Comparison of ENCODE assay signal across 13 mouse cellular contexts in the genomic region with DNA sequence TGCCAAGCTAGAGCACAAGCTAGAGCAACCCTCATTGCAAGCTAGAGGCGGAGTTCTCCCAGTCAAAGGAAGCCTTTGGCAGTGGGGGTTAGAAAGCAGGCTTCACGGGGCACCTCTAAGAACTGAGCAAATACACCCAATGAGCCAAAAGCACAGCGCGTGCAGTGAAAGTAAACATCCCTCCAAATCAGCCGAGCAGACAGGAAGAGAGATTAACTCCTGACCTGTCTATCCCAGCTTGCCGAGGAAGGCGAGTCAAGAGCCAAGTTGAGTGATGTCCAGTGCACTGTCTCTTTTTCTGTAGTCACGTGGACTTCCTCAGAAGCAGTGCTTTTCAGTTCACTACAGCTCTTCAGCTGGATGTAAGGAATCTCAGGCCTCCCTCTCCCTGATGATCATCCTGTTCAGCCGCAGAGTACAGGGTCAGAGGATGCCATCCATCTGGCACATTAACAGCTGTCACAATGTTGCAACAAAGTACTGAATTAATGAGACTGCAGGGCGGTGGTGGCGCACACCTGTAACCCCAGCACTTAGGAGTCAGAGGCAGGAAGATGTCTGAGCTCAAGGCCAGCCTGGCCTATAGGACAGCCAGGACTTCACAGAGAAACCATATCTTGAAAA. TPM values are rescaled to one million over a fixed set of nuclear protein-coding genes. Genes with fewer than 3 reads are reported as not detected.
A peak's percentile ranks its signal among the peaks of the same experiment; 100 is the strongest.
DNase-seq lines count a peak whose midpoint lies in the region; ATAC-seq and TF ChIP-seq lines count a peak whose summit lies in the region.
"Had no signal": no experiment of that assay in that cellular context is flagged by ENCODE, and none has a peak within 500 bp of the region (broad histone marks: within the 10 kb centered on the region; RNA-seq: fewer than 3 reads in every experiment).

No protein-coding gene starts in this region.

- no peaks in the 10 kb centered on the region for H3K27me3 ChIP-seq in intestine, embryonic 15.5 days (replicated peaks)
- no peaks in the 10 kb centered on the region for H3K27me3 ChIP-seq in intestine, postnatal 0 days (replicated peaks; ENCODE audit: control insufficient read depth, insufficient read depth, low read length)
- no peaks in the 10 kb centered on the region for H3K27me3 ChIP-seq in kidney, embryonic 16.5 days (ENCODE audit: insufficient read depth, low read length)
- H3K27me3 ChIP-seq in liver, postnatal 0 days (ENCODE audit: insufficient read depth, low read length), result no peaks in the 10 kb centered on the region
- no peaks in the 10 kb centered on the region for H3K27me3 ChIP-seq in stomach, embryonic 15.5 days (replicated peaks)
- H3K27me3 ChIP-seq: CH12.LX; heart, embryonic 15.5 days; neural tube, embryonic 13.5 days had no signal

- WGBS in intestine, embryonic 15.5 days, result 17% methylated on average over 11 of the region's 11 CpGs
- WGBS in intestine, postnatal 0 days, result 21% methylated on average over 11 of the region's 11 CpGs
- WGBS in kidney, embryonic 16.5 days, result 14% methylated on average over 11 of the region's 11 CpGs
- WGBS in liver, postnatal 0 days (ENCODE audit: insufficient replicate concordance), result 37% methylated on average over 11 of the region's 11 CpGs
- WGBS in stomach, embryonic 15.5 days, result 11% methylated on average over 11 of the region's 11 CpGs

- no peak for TF ChIP-seq EP300 in liver, postnatal 0 days (IDR thresholded peaks at IDR 0.05; ENCODE audit: low read depth)

- peak; percentile 45; the same call in 1 of the 2 replicates for ATAC-seq in intestine, embryonic 15.5 days
- ATAC-seq in intestine, postnatal 0 days, result no peak
- peak; percentile 60 for ATAC-seq in kidney, embryonic 16.5 days (ENCODE audit: low FRiP score, low TSS enrichment)
- peak; percentile 80 for ATAC-seq in liver, postnatal 0 days
- ATAC-seq in stomach, embryonic 15.5 days (ENCODE audit: insufficient read depth, low FRiP score, low read depth), result peak; percentile 63

- no peak overlapping the region for H3K4me2 ChIP-seq in intestine, embryonic 15.5 days (replicated peaks)
- H3K4me2 ChIP-seq in intestine, postnatal 0 days (replicated peaks; ENCODE audit: low read depth), result no peak overlapping the region
- no peak overlapping the region for H3K4me2 ChIP-seq in kidney, embryonic 16.5 days (replicated peaks; ENCODE audit: low read depth, low read length)
- peak overlapping the region; percentile 13; the same call in 1 of the 2 replicates for H3K4me2 ChIP-seq in liver, postnatal 0 days (ENCODE audit: low read depth, low read length)
- H3K4me2 ChIP-seq in stomach, embryonic 15.5 days, result no peak overlapping the region
- H3K4me2 ChIP-seq: heart, embryonic 15.5 days; midbrain, embryonic 11.5 days; neural tube, embryonic 13.5 days had no signal

- no peak overlapping the region for H3K27ac ChIP-seq in intestine, embryonic 15.5 days
- no peak overlapping the region for H3K27ac ChIP-seq in intestine, postnatal 0 days (ENCODE audit: low read depth, low read length)
- H3K27ac ChIP-seq in kidney, embryonic 16.5 days (ENCODE audit: low read length), result peak overlapping the region; percentile 13; the same call in 1 of the 2 replicates
- H3K27ac ChIP-seq in liver, postnatal 0 days (ENCODE audit: low read depth), result peak overlapping the region; percentile 60
- no peak overlapping the region for H3K27ac ChIP-seq in stomach, embryonic 15.5 days
- H3K27ac ChIP-seq: heart, embryonic 15.5 days; limb, embryonic 10.5 days; neural tube, embryonic 13.5 days had no signal

- no peak for TF ChIP-seq CTCF in intestine, postnatal 0 days (IDR thresholded peaks at IDR 0.05; ENCODE audit: low read depth)
- no peak for TF ChIP-seq CTCF in liver, postnatal 0 days (IDR thresholded peaks at IDR 0.05; ENCODE audit: low read depth)

- peaks cover 4% of the 10 kb centered on the region; the same call in 1 of the 2 replicates for H3K4me1 ChIP-seq in intestine, embryonic 15.5 days (replicated peaks)
- no peaks in the 10 kb centered on the region for H3K4me1 ChIP-seq in intestine, postnatal 0 days (replicated peaks; ENCODE audit: control insufficient read depth, insufficient read depth, low read length)
- peaks cover 8% of the 10 kb centered on the region for H3K4me1 ChIP-seq in kidney, embryonic 16.5 days (ENCODE audit: insufficient read depth, low read length)
- H3K4me1 ChIP-seq in liver, postnatal 0 days (ENCODE audit: insufficient read depth), result 0 out of 2 replicates have a peak, but pooled peaks cover 8% of the 10 kb centered on the region
- peaks cover 9% of the 10 kb centered on the region; the same call in 1 of the 2 replicates for H3K4me1 ChIP-seq in stomach, embryonic 15.5 days
- H3K4me1 ChIP-seq: limb, embryonic 10.5 days had no signal

- no peak overlapping the region for H3K9ac ChIP-seq in intestine, embryonic 15.5 days
- no peak overlapping the region for H3K9ac ChIP-seq in intestine, postnatal 0 days (ENCODE audit: low read depth, low read length)
- H3K9ac ChIP-seq in kidney, embryonic 16.5 days (replicated peaks; ENCODE audit: low read length), result no peak overlapping the region
- H3K9ac ChIP-seq in liver, postnatal 0 days (replicated peaks), result no peak overlapping the region
- no peak overlapping the region for H3K9ac ChIP-seq in stomach, embryonic 15.5 days
- H3K9ac ChIP-seq: heart, embryonic 15.5 days; neural tube, embryonic 13.5 days had no signal

- H3K9me3 ChIP-seq in intestine, embryonic 15.5 days, result no peaks in the 10 kb centered on the region
- no peaks in the 10 kb centered on the region for H3K9me3 ChIP-seq in intestine, postnatal 0 days (ENCODE audit: control insufficient read depth)
- no peaks in the 10 kb centered on the region for H3K9me3 ChIP-seq in kidney, embryonic 16.5 days (ENCODE audit: low read length)
- no peaks in the 10 kb centered on the region for H3K9me3 ChIP-seq in liver, postnatal 0 days (ENCODE audit: low read length)
- H3K9me3 ChIP-seq in stomach, embryonic 15.5 days, result no peaks in the 10 kb centered on the region
- H3K9me3 ChIP-seq: heart, embryonic 15.5 days; limb, embryonic 10.5 days; neural tube, embryonic 13.5 days had no signal

- no peak overlapping the region for H3K4me3 ChIP-seq in intestine, embryonic 15.5 days (replicated peaks)
- H3K4me3 ChIP-seq in intestine, postnatal 0 days (ENCODE audit: low read depth, low read length), result no peak overlapping the region
- H3K4me3 ChIP-seq in kidney, embryonic 16.5 days (ENCODE audit: low read length), result no peak overlapping the region
- no peak overlapping the region for H3K4me3 ChIP-seq in liver, postnatal 0 days (ENCODE audit: low read depth, low read length)
- no peak overlapping the region for H3K4me3 ChIP-seq in stomach, embryonic 15.5 days (replicated peaks)
- H3K4me3 ChIP-seq: heart, embryonic 15.5 days; limb, embryonic 10.5 days; neural tube, embryonic 13.5 days had no signal

- H3K36me3 ChIP-seq in intestine, embryonic 15.5 days, result no peaks in the 10 kb centered on the region
- peaks cover 4% of the 10 kb centered on the region; the same call in 1 of the 2 replicates for H3K36me3 ChIP-seq in intestine, postnatal 0 days (ENCODE audit: control insufficient read depth, insufficient read depth)
- H3K36me3 ChIP-seq in kidney, embryonic 16.5 days (ENCODE audit: insufficient read depth, low read length), result 0 out of 2 replicates have a peak, but pooled peaks cover 8% of the 10 kb centered on the region
- no peaks in the 10 kb centered on the region for H3K36me3 ChIP-seq in liver, postnatal 0 days (replicated peaks; ENCODE audit: insufficient read depth, low read length)
- H3K36me3 ChIP-seq in stomach, embryonic 15.5 days, result no peaks in the 10 kb centered on the region

- DNase-seq in liver, postnatal 0 days, result peak; percentile 52
- no peak for DNase-seq in right cerebral cortex, postnatal 10 days (ENCODE audit: low spot score in 2 of 2)
- no peak for DNase-seq in layer of hippocampus, postnatal 25 days (ENCODE audit: extremely low spot score in 1 of 2, low spot score in 1 of 2)
- no peak for DNase-seq in urinary bladder, adult 18-20 months (ENCODE audit: low spot score in 2 of 2)

RNA-seq across cellular contexts. Expression of gene Ncf1, which starts 19.4 kb away (rescaled TPM):
- 4.2 and 6.0 TPM in 2 replicates for polyA plus RNA-seq in intestine, embryonic 15.5 days (2015; fragmentation: Nextera tagmentation; extraction: Ambion mirVana)
- polyA plus RNA-seq in intestine, postnatal 0 days (2015; fragmentation: Nextera tagmentation; extraction: Ambion mirVana), result 2.1 TPM in 2 replicates
- 2.5 and 4.2 TPM in 2 replicates for polyA plus RNA-seq in kidney, embryonic 16.5 days (2015; fragmentation: Nextera tagmentation; extraction: Ambion mirVana)
- polyA plus RNA-seq in liver, postnatal 0 days (2015; fragmentation: Nextera tagmentation; extraction: Ambion mirVana), result 24.4 and 26.0 TPM in 2 replicates
- 7.1 and 7.9 TPM in 2 replicates for polyA plus RNA-seq in stomach, embryonic 15.5 days (2015; fragmentation: Nextera tagmentation; extraction: Ambion mirVana)
- total RNA-seq in layer of hippocampus, postnatal 25 days (2021), result 1 to 10 TPM; 5.5 to 7.8 TPM

RNA-seq across cellular contexts. Expression of gene Gtf2ird2, which starts 26.2 kb away (rescaled TPM):
- 8.1 and 8.3 TPM in 2 replicates for polyA plus RNA-seq in intestine, embryonic 15.5 days (2015; fragmentation: Nextera tagmentation; extraction: Ambion mirVana)
- 2.9 and 3.6 TPM in 2 replicates for polyA plus RNA-seq in intestine, postnatal 0 days (2015; fragmentation: Nextera tagmentation; extraction: Ambion mirVana)
- 10.4 and 11.0 TPM in 2 replicates for polyA plus RNA-seq in kidney, embryonic 16.5 days (2015; fragmentation: Nextera tagmentation; extraction: Ambion mirVana)
- 1.8 and 2.1 TPM in 2 replicates for polyA plus RNA-seq in liver, postnatal 0 days (2015; fragmentation: Nextera tagmentation; extraction: Ambion mirVana)
- polyA plus RNA-seq in stomach, embryonic 15.5 days (2015; fragmentation: Nextera tagmentation; extraction: Ambion mirVana), result 7.7 and 8.2 TPM in 2 replicates
- 10 to 100 TPM; 14.8 to 15.4 TPM for total RNA-seq in layer of hippocampus, postnatal 25 days (2021)

RNA-seq across cellular contexts. Expression of gene Rcc1l, which starts 33.5 kb away (rescaled TPM):
- 33.1 and 34.6 TPM in 2 replicates for polyA plus RNA-seq in intestine, embryonic 15.5 days (2015; fragmentation: Nextera tagmentation; extraction: Ambion mirVana)
- polyA plus RNA-seq in intestine, postnatal 0 days (2015; fragmentation: Nextera tagmentation; extraction: Ambion mirVana), result 14.7 and 16.1 TPM in 2 replicates
- polyA plus RNA-seq in kidney, embryonic 16.5 days (2015; fragmentation: Nextera tagmentation; extraction: Ambion mirVana), result 34.9 and 36.3 TPM in 2 replicates
- 10.2 and 10.8 TPM in 2 replicates for polyA plus RNA-seq in liver, postnatal 0 days (2015; fragmentation: Nextera tagmentation; extraction: Ambion mirVana)
- polyA plus RNA-seq in stomach, embryonic 15.5 days (2015; fragmentation: Nextera tagmentation; extraction: Ambion mirVana), result 27.3 and 30.8 TPM in 2 replicates
- total RNA-seq in layer of hippocampus, postnatal 25 days (2021), result 10 to 100 TPM; 14.0 to 15.7 TPM

Comparison
In these comparisons a context has a peak if more than half of its experiments do, and no peak if none do; other contexts are left out.
1. H3K27ac ChIP-seq: peak in kidney, embryonic 16.5 days (single experiment) and liver, postnatal 0 days (single experiment); none in intestine, embryonic 15.5 days (single experiment), intestine, postnatal 0 days (single experiment) and stomach, embryonic 15.5 days (single experiment).